Mouse (Mus musculus) left cerebral cortex, postnatal 25 days (tissue): Measurements from ENCODE around the gene Abcc4. TPM values are rescaled to one million over a fixed set of nuclear protein-coding genes. Genes with fewer than 3 reads are reported as not detected.
"Not testable (repeated sequence)": the region's sequence is repeated elsewhere in the genome, so short reads cannot be mapped to it uniquely, and the experiment has no call there.

Source experiments
- DNase-seq, 2 experiments: peaks; one replicate each; pipeline ENCODE4 v3.0.0; 2022; ENCODE audit warnings: low spot score in 2 of 2, mixed read lengths in 1 of 2
- intact Hi-C: fragments of 180-260 bp; cut with DNase I; formaldehyde crosslinking; loops from one replicate; pipeline ENCODE4 v1.15.1; 2025
- total RNA-seq, 2 experiments: library from RNA; stranded (reverse); gene quantifications; 2 replicates each; pipeline ENCODE4 v1.2.3; 2021

The Abcc4 gene
- total RNA-seq, 2 experiments from 2014 or later = 7.5 to 10.2 TPM

DNA sequence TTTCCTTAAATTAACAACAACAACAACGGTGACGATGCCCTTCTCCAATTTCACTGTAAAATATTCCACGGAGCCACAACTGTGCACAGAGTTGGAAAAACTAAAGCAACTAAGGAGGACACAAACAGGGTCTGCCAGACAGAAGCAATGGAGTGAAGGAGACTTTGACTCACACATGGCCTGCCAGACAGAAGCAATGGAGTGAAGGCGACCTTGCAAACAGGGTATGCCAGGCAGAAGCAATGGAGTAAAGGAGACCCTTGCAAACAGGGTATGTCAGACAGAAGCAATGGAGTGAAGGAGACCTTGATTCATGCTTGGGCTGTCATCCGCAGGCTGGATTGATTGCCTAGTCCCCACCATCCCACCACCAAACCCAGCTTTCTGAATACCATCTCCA is 19.2 kb downstream of the Abcc4 start:
- DNase-seq = no peak
- intact Hi-C loops = no loop called here

- intact Hi-C loops = no loop called here
- DNase-seq = no peak
Observed at GRCm38 (mm10) chr14:118685572-118685971, 20.4 kb downstream of the Abcc4 start.

DNA sequence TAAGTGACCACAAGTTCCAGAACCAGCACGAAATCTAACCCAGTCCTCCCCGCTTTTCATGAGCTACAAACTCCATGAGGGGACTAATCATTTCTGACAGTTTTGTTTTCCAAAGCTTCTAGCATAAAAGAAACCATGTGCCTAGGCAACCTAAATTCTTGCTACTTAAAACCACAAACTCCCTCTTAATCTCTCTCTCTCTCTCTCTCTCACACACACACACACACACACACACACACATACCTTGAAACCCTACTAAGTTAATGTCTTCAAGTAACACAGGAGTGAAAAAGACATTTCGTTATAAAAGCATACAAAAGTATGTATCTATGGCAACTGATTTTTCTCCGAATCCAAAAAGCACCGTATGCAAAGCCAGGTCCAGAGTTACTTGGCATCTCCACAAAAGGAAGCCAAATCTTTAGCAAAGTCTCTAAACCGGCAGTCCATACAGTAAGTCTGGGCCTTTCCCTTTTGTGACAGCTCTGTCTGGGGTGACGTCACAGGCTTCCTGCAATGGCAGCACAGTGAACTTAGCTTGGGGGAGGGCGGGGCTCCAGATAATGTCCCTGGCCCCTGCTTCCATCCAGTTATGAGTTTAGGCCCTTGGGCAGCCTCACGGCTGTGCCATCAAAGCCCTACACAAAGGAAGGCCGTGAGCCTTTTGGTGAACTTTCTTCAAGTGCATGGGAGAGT is 23.5 kb downstream of the Abcc4 start:
- intact Hi-C loops = no loop called here
- DNase-seq = no peak

- no peak for DNase-seq
- intact Hi-C loops = no loop called here
Observed at GRCm38 (mm10) chr14:118681087-118681486, 24.9 kb downstream of the Abcc4 start.

DNA sequence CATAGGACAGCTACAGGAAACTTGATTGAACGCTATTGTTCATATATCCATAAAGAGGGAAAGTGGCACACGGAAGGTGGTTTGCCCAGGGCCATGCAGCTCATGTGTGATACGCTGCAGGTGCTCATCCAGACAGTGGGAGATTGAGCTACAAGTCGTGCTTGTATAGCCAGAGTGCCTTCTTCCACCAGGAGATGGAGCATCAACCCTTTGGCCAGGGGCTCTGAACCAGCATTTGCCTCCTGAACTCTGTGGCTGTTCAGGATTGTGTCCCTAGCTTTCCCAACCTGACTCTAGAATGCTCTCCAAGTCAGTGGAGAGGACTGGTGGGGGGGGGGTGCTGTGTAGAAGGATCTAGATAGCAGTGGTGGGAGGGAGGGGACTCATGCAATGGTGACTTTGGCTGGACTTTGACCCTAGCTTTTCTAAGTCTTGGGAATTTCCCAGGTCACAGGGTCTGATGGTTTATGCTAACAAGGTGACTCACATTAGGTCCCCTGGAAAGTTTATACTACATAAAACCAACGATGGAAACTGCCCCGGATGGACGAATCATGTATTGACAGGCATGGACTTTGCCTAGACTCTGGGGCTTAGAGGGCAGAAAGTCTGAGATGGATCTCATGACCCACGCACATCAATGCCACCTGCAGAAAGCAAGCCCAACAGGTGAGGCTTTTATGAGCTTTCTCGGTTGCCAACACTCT is 27.6 kb downstream of the Abcc4 start:
- no peak for DNase-seq
- intact Hi-C loops = no loop called here

DNA sequence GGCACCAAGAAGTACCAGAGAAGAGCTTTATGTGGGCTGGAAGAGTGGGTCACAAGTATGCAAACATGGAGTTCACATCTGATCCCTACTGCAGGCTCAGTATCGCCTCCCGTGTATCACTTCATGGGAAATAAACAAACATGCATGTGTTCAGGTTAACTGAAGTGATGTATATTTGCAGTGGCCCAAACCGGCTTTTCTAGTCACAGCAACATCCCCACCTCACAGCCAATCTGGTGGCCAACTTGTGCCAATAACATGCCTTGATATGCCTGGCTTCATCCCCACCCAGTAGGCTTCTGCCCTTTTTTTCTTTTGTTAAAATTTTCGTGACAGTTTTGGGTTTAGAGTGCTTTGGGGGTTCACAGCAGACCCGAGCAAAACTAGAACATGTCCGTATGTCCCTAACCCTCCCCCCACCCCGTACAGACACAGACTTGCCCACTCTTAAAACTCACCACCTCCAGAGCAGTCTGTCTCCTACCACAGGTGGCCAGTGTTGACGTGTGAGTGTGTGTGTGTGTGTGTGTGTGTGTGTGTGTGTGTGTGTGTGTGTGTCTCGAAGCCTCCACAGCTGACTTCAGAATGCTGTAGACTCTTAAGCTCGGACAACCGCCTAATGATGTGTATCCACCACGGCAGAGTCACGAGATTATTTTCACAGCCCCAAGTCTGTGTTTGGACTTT is 29.6 kb downstream of the Abcc4 start:
- no peak for DNase-seq
- intact Hi-C loops = no loop called here

- DNase-seq = no peak
- intact Hi-C loops = no loop called here
Observed at GRCm38 (mm10) chr14:118674705-118675139, 31.3 kb downstream of the Abcc4 start.

- DNase-seq = no peak
- intact Hi-C loops = no loop called here
Observed at GRCm38 (mm10) chr14:118674224-118674623, 31.8 kb downstream of the Abcc4 start.

DNA sequence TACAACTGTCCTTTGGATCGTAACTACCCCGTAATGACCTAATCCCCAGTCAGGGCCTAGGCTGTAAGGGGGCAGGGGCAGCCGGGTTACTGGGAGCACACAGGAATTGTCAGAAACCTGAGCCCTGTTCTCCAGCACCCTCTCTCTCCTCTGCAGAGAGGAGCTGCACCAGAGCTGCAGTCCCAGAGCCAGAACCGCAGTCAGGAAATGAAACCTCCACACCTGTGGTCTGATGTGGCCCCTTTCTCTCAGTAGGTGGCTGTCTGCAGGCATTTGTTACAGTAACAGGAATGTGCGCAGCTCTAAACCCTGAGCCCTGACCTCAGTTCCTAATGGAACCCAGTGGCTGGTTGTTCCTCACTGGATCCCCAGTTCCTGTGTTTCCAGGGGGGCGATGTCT is 32.5 kb downstream of the Abcc4 start:
- intact Hi-C loops = no loop called here
- no peak for DNase-seq

- DNase-seq, intact Hi-C loops: not testable (repeated sequence)
Observed at GRCm38 (mm10) chr14:118672931-118673330, 33.1 kb downstream of the Abcc4 start.

GRCm38 (mm10) chr14:118667499-118667898 is 38.5 kb downstream of the Abcc4 start:
- intact Hi-C loops = no loop called here
- no peak for DNase-seq

- no peak for DNase-seq
- intact Hi-C loops = no loop called here
Observed at GRCm38 (mm10) chr14:118664661-118665060, 41.4 kb downstream of the Abcc4 start.

GRCm38 (mm10) chr14:118662625-118663276 is 43.3 kb downstream of the Abcc4 start:
- peak in 1 of 2 experiments; percentile 38 for DNase-seq
- intact Hi-C loops = loop anchor here (2.0 kb wide), 1 partner anchor 88 kb away; no protein-coding TSS in a partner anchor

DNA sequence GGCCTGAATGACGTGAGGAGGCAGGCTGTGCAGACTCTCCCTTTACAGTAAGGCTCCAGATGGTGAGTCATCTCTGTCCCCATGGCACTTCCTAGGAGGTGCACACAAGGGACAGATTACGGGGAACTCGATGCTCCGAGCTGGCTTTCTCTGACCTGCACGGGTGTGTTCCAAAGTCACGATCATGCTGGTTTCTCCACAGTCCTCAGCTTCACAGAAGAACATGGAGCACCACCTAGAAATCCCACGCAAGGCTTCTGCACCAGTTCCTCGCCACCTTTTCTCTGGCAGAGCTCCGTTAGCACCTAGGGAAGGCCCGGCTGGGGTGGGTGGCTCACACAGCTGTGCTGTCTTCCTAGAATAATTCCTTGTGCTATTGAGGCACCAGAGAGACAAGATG is 43.9 kb downstream of the Abcc4 start:
- intact Hi-C loops = loop anchor here (2.0 kb wide), 1 partner anchor 89 kb away; no protein-coding TSS in a partner anchor

GRCm38 (mm10) chr14:118659230-118659629 is 46.8 kb downstream of the Abcc4 start:
- intact Hi-C loops = no loop called here
- DNase-seq = no peak

More for the DNA sequence above, 43.9 kb downstream of the Abcc4 start:
- DNase-seq = peak; percentile 68 to 92

DNA sequence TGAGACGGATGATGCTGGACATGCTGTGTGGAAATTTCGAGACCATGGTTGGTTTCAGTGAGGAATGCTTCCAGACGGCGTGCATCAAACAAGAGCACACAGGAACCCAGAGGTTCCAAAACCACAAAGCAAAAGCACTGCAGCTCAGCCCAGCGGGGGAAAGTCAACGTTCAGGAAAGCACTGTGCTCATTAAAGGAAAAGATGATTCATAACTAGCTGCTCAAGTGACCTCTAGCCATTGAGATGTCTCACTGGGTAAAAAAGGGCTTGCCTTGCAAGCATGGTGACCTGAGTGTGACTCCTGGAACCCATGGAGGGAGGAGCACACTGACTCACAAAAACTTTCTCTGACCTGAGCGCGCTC is 47.7 kb downstream of the Abcc4 start:
- intact Hi-C loops = no loop called here
- no peak for DNase-seq

DNA sequence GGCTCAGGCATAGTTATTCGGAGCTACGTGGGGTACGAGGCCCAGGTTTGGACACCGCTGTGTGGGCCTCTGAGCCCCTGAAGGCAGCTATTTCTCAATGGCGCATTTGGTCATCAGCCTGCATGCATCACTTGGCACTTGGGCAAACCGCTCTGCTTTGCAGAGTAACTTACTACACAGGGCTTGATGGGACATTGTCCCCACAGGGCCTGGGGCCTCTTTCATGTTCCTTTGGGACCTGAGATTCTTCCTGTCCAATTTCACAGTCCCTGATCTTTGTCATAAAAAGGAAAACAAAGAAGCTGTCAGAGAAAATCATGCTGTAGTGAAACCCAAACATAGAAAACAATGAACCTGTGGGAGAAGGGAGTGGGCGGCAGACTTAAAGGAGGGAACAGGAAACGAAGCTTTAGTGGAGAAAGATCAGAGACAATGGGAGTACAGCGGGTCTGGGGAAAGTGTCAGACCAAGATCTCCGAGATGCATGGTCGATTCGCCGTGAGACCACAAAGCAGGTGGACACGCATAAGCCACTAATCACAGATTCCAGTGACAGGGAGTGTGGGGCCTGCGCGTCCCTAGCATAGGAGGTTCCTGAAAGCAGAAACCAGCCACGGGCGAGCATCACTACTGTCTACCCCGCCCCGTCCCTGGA is 48.2 kb downstream of the Abcc4 start:
- DNase-seq = no peak
- intact Hi-C loops = no loop called here

- intact Hi-C loops = no loop called here
- no peak for DNase-seq
Observed at GRCm38 (mm10) chr14:118657206-118657605, 48.8 kb downstream of the Abcc4 start.

- DNase-seq = no peak
- intact Hi-C loops = no loop called here
Observed at GRCm38 (mm10) chr14:118656036-118656435, 50.0 kb downstream of the Abcc4 start.

DNA sequence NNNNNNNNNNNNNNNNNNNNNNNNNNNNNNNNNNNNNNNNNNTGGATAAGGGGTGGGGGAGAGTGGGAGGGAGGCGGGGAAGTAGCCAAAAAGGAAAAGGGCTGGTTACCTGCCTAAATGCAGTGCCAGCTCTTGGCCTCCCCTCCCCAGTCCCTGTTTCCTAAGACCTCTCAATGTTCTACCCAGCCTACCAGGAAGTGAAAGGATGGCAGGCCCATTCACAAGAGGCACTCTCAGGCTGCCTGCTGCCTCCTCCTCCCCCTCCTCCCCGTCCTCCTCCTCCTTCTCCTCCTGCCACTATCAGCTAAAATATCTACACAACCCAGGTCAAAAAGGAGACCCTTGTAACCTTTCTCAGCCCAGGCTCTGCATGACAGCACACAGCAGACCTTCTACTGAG is 51.1 kb downstream of the Abcc4 start:
- intact Hi-C loops = no loop called here
- no peak for DNase-seq
